Mouse (Mus musculus): ENCODE measurements around the gene 1700003F12Rik. TPM values are rescaled to one million over a fixed set of nuclear protein-coding genes. Genes with fewer than 3 reads are reported as not detected.
A peak's percentile ranks its signal among the peaks of the same experiment; 100 is the strongest.

1700003F12Rik gene
- polyA plus RNA-seq, 1 experiment from 2014 or later: 2.6 TPM

DNA sequence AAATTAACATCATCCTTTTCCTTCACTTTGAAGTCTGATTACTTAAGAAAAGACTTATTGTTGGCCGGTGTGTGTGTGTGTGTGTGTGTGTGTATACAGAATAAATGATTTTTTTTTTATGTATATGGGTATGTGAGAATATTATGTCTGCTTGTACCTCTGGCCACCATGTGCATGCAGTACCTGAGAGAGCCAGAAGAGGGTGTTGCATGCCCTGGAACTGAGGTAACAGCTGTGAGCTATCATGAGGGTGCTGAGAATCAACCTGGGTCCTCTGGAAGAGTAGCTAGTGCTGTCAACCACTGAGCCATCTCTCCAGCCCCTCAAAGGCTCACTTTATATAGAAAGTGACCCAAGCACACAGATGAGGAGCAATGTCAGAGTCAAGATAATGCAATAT is 34.5 kb downstream of the 1700003F12Rik start:
- 97% methylated on average over 1 of the region's 1 CpGs for WGBS
- Histone ChIP-seq H3K27me3 (no peaks in the 10 kb centered on the region), H3K4me3 (no peak overlapping the region), H3K9ac (replicated peaks) (no peak overlapping the region), H3K4me1 (peaks cover 44% of the 10 kb centered on the region), H3K4me2 (replicated peaks) (no peak overlapping the region), H3K27ac (replicated peaks) (no peak overlapping the region), H3K36me3 (no peaks in the 10 kb centered on the region), H3K9me3 (no peaks in the 10 kb centered on the region)
- no peak for ATAC-seq (replicated peaks)

DNA sequence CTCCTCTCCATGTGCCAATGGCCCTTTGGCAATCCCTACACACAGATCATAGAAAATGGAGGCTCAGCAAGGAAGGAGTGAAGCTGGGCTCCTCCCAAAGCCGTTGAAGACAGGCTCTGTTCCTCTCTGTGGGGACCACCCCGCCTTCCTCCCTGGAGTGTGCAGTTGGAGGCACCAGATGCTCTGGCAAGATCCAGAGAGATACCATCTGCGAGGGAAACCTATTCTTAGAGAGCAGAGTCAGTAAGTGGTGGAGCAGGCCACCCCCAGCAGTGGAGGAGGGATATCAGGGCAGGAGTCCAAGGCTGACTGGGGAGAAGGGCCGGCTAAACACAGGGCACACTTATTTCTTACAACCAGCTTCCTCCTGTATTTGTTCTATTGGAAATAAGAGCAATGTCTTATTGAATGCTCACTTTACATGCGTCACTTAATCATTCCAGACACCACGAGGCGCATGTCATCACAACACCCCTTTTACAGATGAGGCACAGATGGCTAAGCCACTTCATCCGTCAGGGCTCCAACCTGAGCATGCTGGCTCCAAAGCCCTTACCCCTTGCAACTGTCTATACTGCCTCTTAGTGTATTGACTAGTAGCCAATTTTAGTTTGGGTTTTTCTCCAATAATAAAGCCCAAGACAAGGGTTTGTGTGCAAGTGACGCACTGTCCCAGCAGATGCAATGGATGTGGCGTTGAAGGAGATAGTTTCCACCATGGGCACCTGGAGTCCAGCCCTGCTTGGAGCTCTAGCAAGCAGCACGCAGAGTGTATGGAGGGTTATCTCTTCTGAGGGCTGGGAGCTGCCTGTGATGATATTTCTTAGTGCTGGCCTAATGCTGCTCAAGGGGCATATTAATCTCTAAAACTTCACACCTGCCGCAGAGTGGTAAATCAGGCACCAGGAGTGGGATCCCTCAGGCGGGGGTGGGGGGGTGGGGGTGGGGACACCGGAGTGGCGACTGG is 37.3 kb downstream of the 1700003F12Rik start:
- no peaks in the 10 kb centered on the region for H3K36me3 ChIP-seq
- H3K4me1 ChIP-seq: peaks cover 32% of the 10 kb centered on the region
- peak overlapping the region; percentile 0; the same call in 1 of the 2 replicates for H3K4me2 ChIP-seq (replicated peaks)
- WGBS: 43% methylated on average over 15 of the region's 15 CpGs
- ATAC-seq (replicated peaks): peak; percentile 95
- no peak overlapping the region for H3K9ac ChIP-seq (replicated peaks)
- H3K27ac ChIP-seq (replicated peaks): peak overlapping the region; percentile 88
- H3K9me3 ChIP-seq: no peaks in the 10 kb centered on the region
- H3K27me3 ChIP-seq: no peaks in the 10 kb centered on the region
- H3K4me3 ChIP-seq: no peak overlapping the region

DNA sequence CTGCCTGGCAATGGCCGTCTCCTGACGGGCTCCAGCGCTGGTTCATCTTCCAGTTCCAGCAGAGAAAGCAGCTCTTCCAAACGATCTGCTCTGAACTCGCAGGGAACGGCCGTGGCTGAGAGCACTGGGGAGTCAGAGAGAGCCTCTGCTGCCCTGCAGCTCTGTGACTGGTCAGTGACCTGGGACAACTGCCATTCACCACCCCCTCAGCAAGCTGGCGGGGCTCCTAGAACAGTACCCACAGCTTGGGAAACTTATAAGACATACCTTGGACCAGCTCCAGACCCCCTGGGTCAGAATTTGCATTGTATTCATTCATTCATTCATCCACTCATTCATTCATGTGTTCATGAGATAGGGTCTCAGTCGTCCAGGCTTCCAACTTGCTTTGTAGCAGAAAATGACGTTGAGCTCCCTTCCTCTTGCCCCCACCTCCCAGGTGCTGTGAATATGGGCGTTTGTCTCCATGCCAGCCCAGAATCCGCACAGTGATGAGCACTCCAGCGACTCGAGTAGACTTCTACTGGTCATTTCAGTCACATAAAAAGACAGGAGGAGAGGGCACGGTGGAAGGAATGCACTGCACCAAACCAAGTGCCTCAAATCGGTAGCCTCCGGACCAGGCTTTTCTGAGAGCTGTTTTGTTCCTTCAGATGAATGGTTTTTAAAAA is 38.2 kb downstream of the 1700003F12Rik start:
- no peaks in the 10 kb centered on the region for H3K27me3 ChIP-seq
- no peak overlapping the region for H3K4me3 ChIP-seq
- H3K9ac ChIP-seq (replicated peaks): peak overlapping the region; percentile 16; the same call in 1 of the 2 replicates
- WGBS: 49% methylated on average over 17 of the region's 17 CpGs
- no peak overlapping the region for H3K4me2 ChIP-seq (replicated peaks)
- peaks cover 32% of the 10 kb centered on the region for H3K4me1 ChIP-seq
- no peak for ATAC-seq (replicated peaks)
- no peaks in the 10 kb centered on the region for H3K36me3 ChIP-seq
- H3K9me3 ChIP-seq: no peaks in the 10 kb centered on the region
- H3K27ac ChIP-seq (replicated peaks): peak overlapping the region; percentile 88

DNA sequence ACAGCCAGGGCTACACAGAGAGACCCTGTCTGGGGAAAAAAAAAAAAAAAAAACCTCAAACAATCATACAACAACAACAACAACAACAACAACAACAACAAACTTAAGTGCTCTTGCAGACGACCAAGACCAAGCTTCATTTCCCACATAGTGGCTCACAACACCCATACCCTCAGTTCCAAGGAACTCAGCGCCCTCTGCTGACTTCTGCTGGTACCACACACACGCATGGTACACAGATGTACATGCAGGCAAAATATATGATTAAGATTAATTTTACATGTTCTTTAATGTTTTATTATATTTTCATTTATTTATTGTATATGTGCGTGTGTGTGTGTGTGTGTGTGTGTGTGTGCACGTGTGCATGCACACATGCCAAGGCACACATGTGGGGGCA is 39.5 kb downstream of the 1700003F12Rik start:
- no peak overlapping the region for H3K27ac ChIP-seq (replicated peaks)
- no peak for ATAC-seq (replicated peaks)
- WGBS: 80% methylated on average over 5 of the region's 5 CpGs
- H3K27me3 ChIP-seq: no peaks in the 10 kb centered on the region
- H3K4me3 ChIP-seq: no peak overlapping the region
- H3K4me2 ChIP-seq (replicated peaks): no peak overlapping the region
- no peaks in the 10 kb centered on the region for H3K9me3 ChIP-seq
- peaks cover 32% of the 10 kb centered on the region for H3K4me1 ChIP-seq
- H3K36me3 ChIP-seq: no peaks in the 10 kb centered on the region
- no peak overlapping the region for H3K9ac ChIP-seq (replicated peaks)

DNA sequence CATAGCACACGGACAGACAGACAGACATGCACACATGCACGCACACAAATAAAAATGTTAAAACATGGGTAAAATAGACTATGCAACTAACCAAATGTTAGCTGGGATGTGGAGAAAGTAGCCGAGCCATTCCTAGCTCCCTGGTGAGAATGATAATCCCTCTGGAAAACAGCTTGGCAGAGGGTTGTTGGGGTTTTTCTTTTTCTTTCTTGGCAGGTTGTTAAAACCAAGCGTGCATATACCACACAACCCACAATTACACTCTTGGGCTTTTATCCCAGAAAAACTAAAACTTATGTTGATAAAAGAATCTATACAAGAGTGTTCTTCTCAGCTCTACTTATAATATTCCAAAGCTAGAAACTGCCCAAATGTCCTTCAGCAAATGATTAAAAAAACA is 42.2 kb downstream of the 1700003F12Rik start:
- ATAC-seq (replicated peaks): no peak
- Histone ChIP-seq H3K4me1 (peaks cover 19% of the 10 kb centered on the region), H3K36me3 (no peaks in the 10 kb centered on the region), H3K4me3 (no peak overlapping the region), H3K9me3 (no peaks in the 10 kb centered on the region), H3K9ac (replicated peaks) (no peak overlapping the region), H3K27me3 (no peaks in the 10 kb centered on the region), H3K27ac (replicated peaks) (no peak overlapping the region; the same call in 1 of the 2 replicates), H3K4me2 (replicated peaks) (no peak overlapping the region)
- WGBS: 56% methylated on average over 4 of the region's 4 CpGs

DNA sequence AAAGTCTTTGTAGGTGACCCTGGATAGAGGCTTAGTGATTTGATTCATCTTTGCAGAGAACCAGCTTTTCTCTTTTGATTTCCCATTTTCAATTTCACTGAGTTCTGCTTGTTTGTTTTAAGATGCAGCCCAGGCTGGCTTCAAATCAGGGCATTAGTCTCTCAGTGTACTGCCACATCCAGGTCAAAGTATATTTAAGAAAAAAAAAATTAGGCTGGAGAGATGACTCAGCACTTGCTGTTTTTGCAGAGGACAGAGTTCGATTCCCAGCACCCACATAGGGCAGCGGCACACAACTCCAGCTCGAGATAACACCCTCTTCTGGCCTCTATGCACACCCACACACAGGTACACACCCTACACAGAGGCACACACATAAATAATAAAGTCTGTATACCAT is 44.4 kb downstream of the 1700003F12Rik start:
- Histone ChIP-seq H3K9me3 (no peaks in the 10 kb centered on the region), H3K27ac (replicated peaks) (no peak overlapping the region), H3K9ac (replicated peaks) (no peak overlapping the region), H3K4me3 (no peak overlapping the region), H3K4me1 (no peaks in the 10 kb centered on the region), H3K36me3 (no peaks in the 10 kb centered on the region), H3K4me2 (replicated peaks) (no peak overlapping the region), H3K27me3 (no peaks in the 10 kb centered on the region)
- ATAC-seq (replicated peaks): no peak
- 86% methylated on average over 3 of the region's 3 CpGs for WGBS

DNA sequence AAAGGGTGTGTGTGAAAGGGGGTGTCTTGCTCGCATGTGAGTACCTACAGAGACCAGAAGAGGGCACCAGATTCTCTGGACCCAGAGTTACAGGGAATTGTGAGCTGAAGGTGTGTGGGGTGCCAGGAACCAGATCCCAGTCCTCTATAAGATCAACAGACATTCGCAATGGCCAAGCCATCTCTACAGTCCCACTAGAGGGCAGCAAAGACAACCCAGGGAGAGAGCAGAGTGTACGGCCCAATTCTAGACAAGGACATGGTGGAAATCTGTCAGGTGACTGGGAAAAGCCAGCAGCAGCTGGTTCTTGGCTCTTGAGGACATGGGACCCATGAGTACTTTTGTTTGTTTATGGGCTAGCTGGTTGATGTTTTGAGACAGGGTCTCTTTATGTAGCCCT is 46.1 kb downstream of the 1700003F12Rik start:
- Histone ChIP-seq H3K27me3 (no peaks in the 10 kb centered on the region), H3K9ac (replicated peaks) (no peak overlapping the region), H3K4me1 (no peaks in the 10 kb centered on the region), H3K4me3 (no peak overlapping the region), H3K9me3 (no peaks in the 10 kb centered on the region), H3K36me3 (no peaks in the 10 kb centered on the region), H3K4me2 (replicated peaks) (no peak overlapping the region), H3K27ac (replicated peaks) (no peak overlapping the region)
- ATAC-seq (replicated peaks): no peak
- WGBS: 69% methylated on average over 3 of the region's 3 CpGs

DNA sequence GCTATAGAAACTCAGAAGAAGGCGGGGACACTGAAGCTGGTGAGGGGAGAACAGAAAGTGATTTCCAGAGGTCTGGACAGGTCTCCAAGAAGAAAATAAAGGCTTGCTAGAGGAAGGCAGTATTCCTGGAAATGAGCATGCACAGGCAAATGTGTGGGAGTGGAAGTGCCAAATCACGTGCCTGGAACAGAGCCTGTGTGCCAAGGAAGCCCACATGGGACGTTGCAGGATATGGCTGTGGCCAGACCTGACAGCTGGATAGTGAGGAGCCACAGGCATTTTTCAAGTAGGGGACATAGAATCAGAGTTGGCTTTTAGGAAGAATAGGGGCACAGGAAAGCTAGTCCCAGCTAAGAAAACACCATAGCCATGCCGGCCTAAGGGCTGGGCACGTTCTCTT is 48.9 kb downstream of the 1700003F12Rik start:
- Histone ChIP-seq H3K4me1 (no peaks in the 10 kb centered on the region), H3K27me3 (no peaks in the 10 kb centered on the region), H3K9me3 (no peaks in the 10 kb centered on the region), H3K4me3 (no peak overlapping the region), H3K9ac (replicated peaks) (no peak overlapping the region), H3K27ac (replicated peaks) (no peak overlapping the region), H3K36me3 (no peaks in the 10 kb centered on the region), H3K4me2 (replicated peaks) (no peak overlapping the region)
- WGBS: 79% methylated on average over 5 of the region's 5 CpGs
- ATAC-seq (replicated peaks): no peak

DNA sequence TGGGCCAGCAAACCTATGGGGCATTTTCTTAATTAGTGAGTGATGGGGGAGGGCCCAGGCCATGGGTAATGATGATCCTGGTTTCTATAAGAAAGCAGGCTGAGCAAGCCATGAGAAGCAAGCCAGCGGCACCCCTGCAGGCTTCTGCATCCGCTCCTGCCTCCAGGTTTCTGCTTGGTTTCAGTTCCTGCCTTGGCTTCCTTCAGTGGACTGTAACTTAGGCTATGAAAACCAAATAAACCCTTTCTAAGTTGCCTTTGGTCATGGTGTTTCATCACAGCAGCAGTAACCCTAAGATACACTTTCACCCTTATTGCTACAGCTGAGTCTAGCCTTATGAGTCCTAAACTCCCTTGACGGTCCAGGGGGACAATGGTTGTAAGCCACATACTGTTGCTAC is 50.5 kb downstream of the 1700003F12Rik start:
- WGBS: 78% methylated on average over 3 of the region's 3 CpGs
- Histone ChIP-seq H3K9me3 (no peaks in the 10 kb centered on the region), H3K9ac (replicated peaks) (no peak overlapping the region), H3K4me1 (no peaks in the 10 kb centered on the region), H3K36me3 (no peaks in the 10 kb centered on the region), H3K4me2 (replicated peaks) (no peak overlapping the region), H3K27ac (replicated peaks) (no peak overlapping the region), H3K4me3 (no peak overlapping the region), H3K27me3 (no peaks in the 10 kb centered on the region)
- ATAC-seq (replicated peaks): no peak

Other genes with a start within 250 kb of the 1700003F12Rik start
- gene Bpifb9b, start 239.9 kb upstream of the 1700003F12Rik start, polyA plus RNA-seq (2015; fragmentation: Nextera tagmentation; extraction: Ambion mirVana): not detected in 2 replicates
- 15.3 and 18.2 TPM in 2 replicates for gene Cdk5rap1, start 174.1 kb upstream of the 1700003F12Rik start, polyA plus RNA-seq (2015; fragmentation: Nextera tagmentation; extraction: Ambion mirVana)
- gene Snta1, start 139.0 kb upstream of the 1700003F12Rik start, polyA plus RNA-seq (2015; fragmentation: Nextera tagmentation; extraction: Ambion mirVana): 9.2 and 11.1 TPM in 2 replicates
- 78.0 and 82.3 TPM in 2 replicates for gene Cbfa2t2, start 110.6 kb upstream of the 1700003F12Rik start, polyA plus RNA-seq (2015; fragmentation: Nextera tagmentation; extraction: Ambion mirVana)
- gene Actl10, start 4.7 kb downstream of the 1700003F12Rik start, polyA plus RNA-seq (2015; fragmentation: Nextera tagmentation; extraction: Ambion mirVana): 0.59 and 0.88 TPM in 2 replicates
- 22.2 and 27.8 TPM in 2 replicates for gene Necab3, start 11.8 kb downstream of the 1700003F12Rik start, polyA plus RNA-seq (2015; fragmentation: Nextera tagmentation; extraction: Ambion mirVana)
- 14.1 and 15.8 TPM in 2 replicates for gene E2f1, start 22.8 kb downstream of the 1700003F12Rik start, polyA plus RNA-seq (2015; fragmentation: Nextera tagmentation; extraction: Ambion mirVana)
- gene Pxmp4, start 56.6 kb downstream of the 1700003F12Rik start, polyA plus RNA-seq (2015; fragmentation: Nextera tagmentation; extraction: Ambion mirVana): 13.4 and 14.1 TPM in 2 replicates
- 2.7 and 3.6 TPM in 2 replicates for gene Zfp341, start 66.2 kb downstream of the 1700003F12Rik start, polyA plus RNA-seq (2015; fragmentation: Nextera tagmentation; extraction: Ambion mirVana)
- gene 4930519P11Rik, start 66.4 kb downstream of the 1700003F12Rik start, polyA plus RNA-seq (2015; fragmentation: Nextera tagmentation; extraction: Ambion mirVana): 0.45 and 0.89 TPM in 2 replicates
- 23.9 and 25.0 TPM in 2 replicates for gene Chmp4b, start 104.6 kb downstream of the 1700003F12Rik start, polyA plus RNA-seq (2015; fragmentation: Nextera tagmentation; extraction: Ambion mirVana)
- gene Gm14214, start 222.9 kb downstream of the 1700003F12Rik start, polyA plus RNA-seq (2015; fragmentation: Nextera tagmentation; extraction: Ambion mirVana): not detected in 2 replicates
- gene Raly, start 244.0 kb downstream of the 1700003F12Rik start, polyA plus RNA-seq (2015; fragmentation: Nextera tagmentation; extraction: Ambion mirVana): 37.1 and 38.2 TPM in 2 replicates
- 0.50 and 0.55 TPM in 2 replicates for gene a, start 244.3 kb downstream of the 1700003F12Rik start, polyA plus RNA-seq (2015; fragmentation: Nextera tagmentation; extraction: Ambion mirVana)

Data from forebrain, embryonic 15.5 days (tissue).